Mouse (Mus musculus): ENCODE measurements around the gene Cdkal1. TPM values are rescaled to one million over a fixed set of nuclear protein-coding genes. Genes with fewer than 3 reads are reported as not detected.

Cdkal1 gene
- polyA plus RNA-seq, 1 experiment from 2014 or later, result 25.9 TPM

DNA sequence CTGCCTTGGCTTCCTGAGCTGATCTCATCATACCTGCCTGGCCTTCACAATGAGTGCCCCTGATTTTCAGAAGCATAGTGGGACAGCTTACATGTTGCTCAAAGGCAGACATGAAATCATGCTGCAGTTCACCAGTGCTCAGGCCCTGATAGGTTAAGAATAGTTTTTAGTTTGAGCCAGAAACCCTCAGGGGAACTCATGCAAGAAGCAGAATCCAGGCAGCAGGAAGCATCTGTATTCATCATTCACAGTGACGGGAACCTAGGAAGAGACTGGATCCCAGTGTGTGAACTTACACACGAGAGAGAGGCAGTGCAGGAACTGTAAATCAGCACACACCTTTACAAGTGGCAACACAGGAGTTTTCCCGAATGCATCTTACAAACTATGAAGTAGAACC is 441.0 kb downstream of the Cdkal1 start:
- 38% methylated on average over 3 of the region's 3 CpGs for WGBS
- Histone ChIP-seq H3K27ac (peak overlapping the region; percentile 31; the same call in 1 of the 2 replicates), H3K36me3 (no peaks in the 10 kb centered on the region)

DNA sequence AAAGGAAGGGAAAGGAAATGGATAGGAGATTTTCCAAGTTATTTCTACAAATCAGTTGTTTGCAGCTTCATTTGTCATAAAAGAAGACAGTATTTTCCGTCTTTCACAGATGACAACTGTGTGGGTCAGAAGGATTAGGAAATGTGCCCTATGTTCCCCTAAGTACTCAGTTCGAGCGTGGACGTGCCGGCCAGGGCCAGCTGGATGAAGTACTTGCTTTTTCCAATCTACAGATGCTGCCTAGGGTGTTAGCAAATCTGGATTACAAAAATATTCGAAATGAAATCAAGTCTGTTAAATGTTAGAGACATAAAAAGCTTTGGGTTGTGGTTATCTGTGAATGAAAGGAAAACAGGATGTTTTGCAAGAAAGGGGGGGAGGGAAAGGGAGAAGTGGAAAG is 444.3 kb downstream of the Cdkal1 start:
- H3K36me3 ChIP-seq, result no peaks in the 10 kb centered on the region
- no peak overlapping the region for H3K27ac ChIP-seq
- 84% methylated on average over 6 of the region's 6 CpGs for WGBS
- no peaks in the 10 kb centered on the region for H3K9me3 ChIP-seq
- no peaks in the 10 kb centered on the region for H3K27me3 ChIP-seq (ENCODE audit: insufficient read depth, poor library complexity, severe bottlenecking)
- H3K4me3 ChIP-seq, result no peak overlapping the region
- peaks cover 26% of the 10 kb centered on the region; the same call in 1 of the 2 replicates for H3K4me1 ChIP-seq
- no peak for DNase-seq (ENCODE audit: low spot score)

More for the DNA sequence above, 441.0 kb downstream of the Cdkal1 start:
- no peak overlapping the region for H3K4me3 ChIP-seq
- peaks cover 29% of the 10 kb centered on the region for H3K4me1 ChIP-seq
- no peaks in the 10 kb centered on the region for H3K9me3 ChIP-seq
- DNase-seq (ENCODE audit: low spot score), result no peak
- H3K27me3 ChIP-seq (ENCODE audit: insufficient read depth, poor library complexity, severe bottlenecking), result no peaks in the 10 kb centered on the region

DNA sequence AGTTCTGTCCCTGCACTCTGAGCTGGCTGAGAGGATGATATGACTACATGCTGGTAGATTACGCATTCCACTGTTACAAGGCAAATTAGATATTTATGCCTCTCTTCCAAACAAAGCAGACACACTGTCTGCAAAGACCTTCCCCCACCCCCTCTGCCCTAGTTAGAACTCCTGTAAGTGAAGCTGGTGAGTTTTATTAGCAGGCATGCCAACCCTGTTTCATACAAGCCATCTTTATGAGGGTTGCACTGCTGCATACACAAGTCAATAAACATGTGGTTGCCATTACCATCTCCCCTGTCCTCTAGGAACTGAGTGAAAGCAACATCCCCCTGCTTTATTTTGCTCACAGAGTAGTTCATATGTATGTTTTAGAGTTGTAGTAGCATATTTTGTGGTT is 447.9 kb downstream of the Cdkal1 start:
- 76% methylated on average over 1 of the region's 1 CpGs for WGBS
- peaks cover 15% of the 10 kb centered on the region for H3K4me1 ChIP-seq

DNA sequence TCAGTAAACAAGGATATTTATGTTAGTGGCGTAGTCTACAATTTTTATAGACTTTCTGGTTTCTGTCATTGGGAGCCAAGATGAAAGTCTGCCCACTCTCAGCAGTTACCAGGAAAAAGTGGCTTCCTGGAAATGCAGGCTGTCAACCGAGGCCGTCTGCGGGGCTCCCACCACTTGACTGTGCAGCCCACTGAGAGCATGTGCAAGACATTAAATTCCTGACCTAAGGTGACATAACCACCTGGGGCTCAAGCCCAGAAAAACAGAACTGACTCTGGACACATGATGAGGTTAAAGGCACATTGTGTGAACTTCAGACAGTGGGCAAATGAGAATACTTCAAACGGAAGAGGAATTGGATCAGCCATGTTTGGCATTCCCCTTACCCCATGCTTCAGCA is 450.2 kb downstream of the Cdkal1 start:
- 70% methylated on average over 5 of the region's 5 CpGs for WGBS

More for the DNA sequence above, 447.9 kb downstream of the Cdkal1 start:
- H3K27ac ChIP-seq, result no peak overlapping the region
- no peaks in the 10 kb centered on the region for H3K36me3 ChIP-seq
- no peak for DNase-seq (ENCODE audit: low spot score)
- H3K9me3 ChIP-seq, result no peaks in the 10 kb centered on the region
- H3K4me3 ChIP-seq, result no peak overlapping the region
- H3K27me3 ChIP-seq (ENCODE audit: insufficient read depth, poor library complexity, severe bottlenecking), result no peaks in the 10 kb centered on the region

DNA sequence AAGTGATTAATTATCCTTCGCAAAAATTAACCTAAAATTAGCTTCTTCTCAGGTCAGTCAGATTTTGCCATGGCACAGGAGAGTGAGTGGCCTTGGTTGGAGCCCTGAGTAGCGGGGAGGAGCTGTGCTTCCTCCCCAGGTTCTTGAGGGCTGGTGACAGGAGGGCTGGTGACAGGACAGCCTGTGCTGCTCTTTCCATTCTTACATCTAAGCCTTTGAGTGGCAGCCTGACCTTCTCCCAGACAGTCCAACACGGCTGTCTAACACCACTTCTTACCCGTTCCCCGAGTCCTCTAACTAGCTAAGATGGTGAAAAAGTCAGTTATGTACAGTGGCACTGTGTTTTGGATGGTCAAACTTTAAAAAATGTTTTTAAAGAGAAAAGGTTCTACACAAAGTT is 452.3 kb downstream of the Cdkal1 start:
- H3K4me1 ChIP-seq, result peaks cover 15% of the 10 kb centered on the region
- no peak for DNase-seq (ENCODE audit: low spot score)
- H3K36me3 ChIP-seq, result no peaks in the 10 kb centered on the region
- no peaks in the 10 kb centered on the region for H3K27me3 ChIP-seq (ENCODE audit: insufficient read depth, poor library complexity, severe bottlenecking)
- no peaks in the 10 kb centered on the region for H3K9me3 ChIP-seq
- 47% methylated on average over 5 of the region's 5 CpGs for WGBS
- no peak overlapping the region for H3K4me3 ChIP-seq
- no peak overlapping the region; the same call in 1 of the 2 replicates for H3K27ac ChIP-seq

More for the DNA sequence above, 450.2 kb downstream of the Cdkal1 start:
- Histone ChIP-seq H3K4me3 (no peak overlapping the region), H3K27me3 (ENCODE audit: insufficient read depth, poor library complexity, severe bottlenecking) (no peaks in the 10 kb centered on the region), H3K36me3 (no peaks in the 10 kb centered on the region), H3K4me1 (peaks cover 15% of the 10 kb centered on the region), H3K9me3 (no peaks in the 10 kb centered on the region), H3K27ac (no peak overlapping the region)
- DNase-seq (ENCODE audit: low spot score), result no peak

DNA sequence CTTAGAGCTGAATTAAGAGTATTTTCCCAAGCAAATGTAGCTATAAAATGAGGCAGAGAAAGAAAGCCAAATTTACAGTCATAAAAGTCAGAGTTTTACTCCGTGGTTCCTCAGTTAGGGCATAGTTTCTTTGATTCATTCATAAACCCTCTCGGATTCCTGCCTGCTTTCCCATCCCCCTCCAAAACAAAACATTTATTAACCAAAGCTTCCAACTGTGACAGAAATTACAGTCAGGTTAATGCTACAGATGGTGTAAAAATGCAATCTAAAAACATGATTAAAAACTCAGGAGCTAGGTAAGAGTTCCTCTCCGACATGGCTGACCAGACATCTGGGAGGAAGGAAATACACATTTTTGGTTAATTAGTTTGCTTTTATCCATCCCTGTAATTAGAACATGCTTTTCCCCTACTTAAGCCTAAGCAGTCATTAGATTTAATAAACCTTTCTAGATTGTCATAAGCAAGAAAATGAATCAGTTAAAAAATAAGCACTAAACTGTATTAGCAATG is 452.9 kb downstream of the Cdkal1 start:
- H3K4me1 ChIP-seq, result peaks cover 13% of the 10 kb centered on the region
- WGBS, result 77% methylated on average over 3 of the region's 3 CpGs
- H3K36me3 ChIP-seq, result no peaks in the 10 kb centered on the region
- no peaks in the 10 kb centered on the region for H3K9me3 ChIP-seq
- H3K4me3 ChIP-seq, result no peak overlapping the region
- H3K27me3 ChIP-seq (ENCODE audit: insufficient read depth, poor library complexity, severe bottlenecking), result no peaks in the 10 kb centered on the region
- no peak for DNase-seq (ENCODE audit: low spot score)
- no peak overlapping the region for H3K27ac ChIP-seq

DNA sequence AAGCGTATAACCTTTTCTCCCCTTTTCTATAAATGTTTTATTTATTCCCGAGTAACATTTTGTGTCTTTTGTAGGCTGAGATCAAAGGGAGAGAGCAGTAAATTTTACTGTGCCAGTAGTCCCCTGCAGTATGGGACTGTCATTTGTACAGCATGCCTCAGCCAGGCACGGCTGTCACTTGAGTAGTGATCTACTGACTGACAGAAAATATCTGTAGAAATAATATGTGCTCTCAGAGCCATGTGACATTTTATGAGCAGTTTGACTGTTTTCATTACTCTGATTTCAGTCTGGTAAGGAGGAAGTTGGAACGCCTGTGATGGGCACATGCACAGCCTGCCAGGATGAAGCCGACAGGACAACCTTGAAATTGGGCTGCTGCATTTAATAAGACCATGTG is 455.6 kb downstream of the Cdkal1 start:
- H3K4me1 ChIP-seq, result peaks cover 11% of the 10 kb centered on the region
- no peaks in the 10 kb centered on the region for H3K9me3 ChIP-seq
- DNase-seq (ENCODE audit: low spot score), result no peak
- no peak overlapping the region for H3K4me3 ChIP-seq
- 82% methylated on average over 5 of the region's 5 CpGs for WGBS
- H3K27ac ChIP-seq, result no peak overlapping the region
- H3K36me3 ChIP-seq, result no peaks in the 10 kb centered on the region
- H3K27me3 ChIP-seq (ENCODE audit: insufficient read depth, poor library complexity, severe bottlenecking), result no peaks in the 10 kb centered on the region

DNA sequence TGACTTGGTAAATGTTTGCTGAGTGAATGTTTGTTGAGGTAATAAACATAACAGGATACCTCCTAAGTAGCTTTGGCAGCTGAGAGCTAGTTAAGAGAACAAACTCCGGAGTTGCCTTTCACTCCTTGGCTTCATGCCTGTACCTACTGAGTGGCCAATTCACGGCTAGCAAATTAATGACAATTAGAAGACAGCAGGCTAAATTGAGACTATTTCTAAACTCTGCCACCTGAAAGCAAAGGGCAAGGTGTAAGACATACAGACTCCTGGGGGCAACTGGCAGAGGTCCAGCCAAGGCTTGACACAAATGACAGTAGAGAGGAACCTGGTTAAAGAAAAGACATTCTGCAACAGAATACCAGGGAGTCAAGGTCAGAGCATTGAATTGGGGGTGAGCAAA is 457.0 kb downstream of the Cdkal1 start:
- no peaks in the 10 kb centered on the region for H3K36me3 ChIP-seq
- no peak overlapping the region for H3K27ac ChIP-seq
- peaks cover 6% of the 10 kb centered on the region for H3K4me1 ChIP-seq

DNA sequence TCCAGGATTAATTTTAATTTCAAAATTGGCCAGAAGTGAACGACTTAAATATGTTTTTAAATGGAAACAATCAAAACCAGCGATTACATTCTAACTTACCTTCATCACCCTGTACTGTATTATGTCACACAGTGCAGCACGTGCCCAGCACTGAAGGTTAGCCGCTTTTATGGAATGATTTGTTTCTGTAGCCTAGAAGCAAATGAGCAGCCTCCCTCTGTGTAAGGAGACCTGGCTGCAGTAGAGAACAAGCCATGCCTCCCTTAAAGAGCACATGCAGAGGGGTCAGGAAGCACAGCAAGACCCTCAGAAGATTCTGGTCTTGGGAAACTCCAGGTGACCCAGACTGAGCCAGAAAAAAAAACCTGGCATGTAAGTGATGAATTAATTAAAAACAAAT is 459.8 kb downstream of the Cdkal1 start:
- no peak for DNase-seq (ENCODE audit: low spot score)
- H3K27me3 ChIP-seq (ENCODE audit: insufficient read depth, poor library complexity, severe bottlenecking), result no peaks in the 10 kb centered on the region
- 88% methylated on average over 4 of the region's 4 CpGs for WGBS
- no peaks in the 10 kb centered on the region for H3K36me3 ChIP-seq
- H3K4me3 ChIP-seq, result no peak overlapping the region
- no peaks in the 10 kb centered on the region for H3K4me1 ChIP-seq
- H3K27ac ChIP-seq, result no peak overlapping the region
- no peaks in the 10 kb centered on the region for H3K9me3 ChIP-seq

More for the DNA sequence above, 457.0 kb downstream of the Cdkal1 start:
- Histone ChIP-seq H3K4me3 (no peak overlapping the region), H3K9me3 (no peaks in the 10 kb centered on the region), H3K27me3 (ENCODE audit: insufficient read depth, poor library complexity, severe bottlenecking) (no peaks in the 10 kb centered on the region)
- no peak for DNase-seq (ENCODE audit: low spot score)
- 89% methylated on average over 2 of the region's 2 CpGs for WGBS

DNA sequence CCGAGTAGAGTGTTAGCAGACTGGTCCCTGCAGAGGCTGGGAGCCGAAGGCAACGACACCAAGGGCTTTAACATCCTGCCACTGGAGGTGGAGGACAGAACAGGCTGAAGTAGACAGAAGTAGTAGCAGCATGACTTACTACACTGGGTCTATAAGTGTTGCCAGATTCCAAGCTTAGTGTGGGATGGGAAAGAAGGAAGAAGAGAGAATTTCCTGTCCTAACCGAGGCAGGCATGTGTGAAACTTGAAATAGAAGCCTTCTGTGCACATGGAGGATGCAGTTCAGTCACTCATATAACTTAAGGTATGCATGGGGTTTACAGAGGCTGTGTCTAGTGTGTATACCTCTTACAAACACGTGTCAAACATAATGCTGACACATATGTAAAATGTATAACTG is 465.4 kb downstream of the Cdkal1 start:
- peaks cover 13% of the 10 kb centered on the region; the same call in 1 of the 2 replicates for H3K4me1 ChIP-seq
- no peak overlapping the region for H3K27ac ChIP-seq
- H3K27me3 ChIP-seq (ENCODE audit: insufficient read depth, poor library complexity, severe bottlenecking), result no peaks in the 10 kb centered on the region
- DNase-seq (ENCODE audit: low spot score), result no peak
- WGBS, result 59% methylated on average over 5 of the region's 5 CpGs
- H3K4me3 ChIP-seq, result no peak overlapping the region
- H3K36me3 ChIP-seq, result no peaks in the 10 kb centered on the region
- H3K9me3 ChIP-seq, result no peaks in the 10 kb centered on the region

DNA sequence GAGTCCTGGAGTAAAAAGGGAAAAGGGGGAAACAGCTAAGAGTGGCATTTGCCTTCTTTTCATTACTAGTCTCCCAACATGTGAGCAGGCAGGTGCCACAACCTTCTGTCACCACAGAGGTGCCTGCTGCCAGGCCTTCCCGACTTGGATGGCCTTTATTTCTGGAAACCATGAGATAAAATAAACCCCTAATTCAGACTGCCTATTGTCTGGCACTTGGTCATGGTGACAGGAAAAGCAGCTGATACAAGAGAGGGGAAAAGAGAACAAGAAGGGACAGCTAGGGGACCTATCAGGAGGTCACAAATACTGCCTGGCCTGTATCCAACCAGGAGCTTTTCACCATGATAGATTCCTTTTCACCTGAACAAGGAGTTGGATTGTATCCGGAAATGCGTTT is 466.6 kb downstream of the Cdkal1 start:
- WGBS, result 66% methylated on average over 3 of the region's 3 CpGs
- H3K4me3 ChIP-seq, result no peak overlapping the region
- no peak for DNase-seq (ENCODE audit: low spot score)
- H3K9me3 ChIP-seq, result no peaks in the 10 kb centered on the region
- no peaks in the 10 kb centered on the region for H3K36me3 ChIP-seq
- H3K4me1 ChIP-seq, result peaks cover 13% of the 10 kb centered on the region; the same call in 1 of the 2 replicates
- no peaks in the 10 kb centered on the region for H3K27me3 ChIP-seq (ENCODE audit: insufficient read depth, poor library complexity, severe bottlenecking)
- H3K27ac ChIP-seq, result 0 out of 2 replicates have a peak overlapping the region, but pooled peaks have one; percentile 32

DNA sequence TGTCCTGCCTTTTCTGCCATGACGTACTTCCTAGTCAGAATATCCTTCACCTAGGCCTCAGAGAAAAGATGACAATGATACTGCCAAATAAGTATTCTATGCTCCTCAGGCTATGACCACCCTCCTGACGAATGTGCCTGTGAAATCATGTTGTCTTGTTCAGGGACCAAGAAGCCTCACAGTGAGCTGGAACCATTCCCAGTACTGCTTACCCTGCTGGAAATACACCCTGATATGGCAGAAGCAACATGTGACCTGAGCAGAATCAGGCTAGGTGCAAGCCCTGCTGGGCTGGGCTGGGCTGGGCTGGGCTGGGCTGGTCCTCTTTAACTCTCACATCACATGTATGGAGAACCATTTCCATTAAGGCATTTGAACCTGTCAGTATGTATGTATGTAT is 477.9 kb downstream of the Cdkal1 start:
- Histone ChIP-seq H3K4me3 (no peak overlapping the region), H3K27ac (no peak overlapping the region), H3K36me3 (no peaks in the 10 kb centered on the region), H3K27me3 (ENCODE audit: insufficient read depth, poor library complexity, severe bottlenecking) (no peaks in the 10 kb centered on the region), H3K4me1 (0 out of 2 replicates have a peak, but pooled peaks cover 3% of the 10 kb centered on the region), H3K9me3 (no peaks in the 10 kb centered on the region)
- WGBS, result 76% methylated on average over 2 of the region's 2 CpGs
- no peak for DNase-seq (ENCODE audit: low spot score)

DNA sequence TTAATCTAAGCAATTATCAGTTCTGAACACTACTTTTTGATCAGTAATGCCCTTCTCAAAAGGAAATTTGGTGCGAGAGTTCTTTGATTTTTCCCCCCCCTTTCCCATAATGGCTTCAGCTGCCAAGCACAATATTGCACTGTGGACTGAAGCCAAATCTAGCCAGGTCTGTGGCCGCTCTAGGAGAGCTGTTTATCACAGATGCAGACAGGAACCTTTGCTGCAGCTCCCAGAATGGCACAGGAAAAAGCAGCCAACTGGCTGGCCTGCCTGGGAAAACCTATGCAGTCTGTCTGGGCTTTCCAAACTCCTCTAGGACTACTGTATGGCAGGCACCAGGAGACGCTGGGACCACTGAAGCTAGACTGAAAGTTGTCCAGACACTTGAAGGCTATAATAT is 483.6 kb downstream of the Cdkal1 start:
- peaks cover 7% of the 10 kb centered on the region; the same call in 1 of the 2 replicates for H3K4me1 ChIP-seq

DNA sequence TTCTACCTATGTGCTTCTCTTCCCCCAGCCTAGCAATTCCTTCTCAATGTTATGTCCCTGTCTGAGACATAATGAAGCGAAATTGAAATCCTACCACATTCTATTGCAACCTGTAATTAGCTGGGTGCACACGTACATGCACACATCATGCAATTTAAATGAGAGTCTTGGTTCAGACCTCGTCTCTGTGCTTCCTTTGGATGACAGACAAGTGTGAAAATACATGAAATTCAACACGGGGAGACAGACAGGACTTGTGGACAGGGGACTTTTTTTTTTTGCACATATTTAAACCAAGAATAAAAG is 484.1 kb downstream of the Cdkal1 start:
- DNase-seq (ENCODE audit: low spot score), result no peak
- Histone ChIP-seq H3K27ac (no peak overlapping the region), H3K4me3 (no peak overlapping the region), H3K36me3 (no peaks in the 10 kb centered on the region), H3K4me1 (peaks cover 7% of the 10 kb centered on the region; the same call in 1 of the 2 replicates), H3K9me3 (no peaks in the 10 kb centered on the region), H3K27me3 (ENCODE audit: insufficient read depth, poor library complexity, severe bottlenecking) (no peaks in the 10 kb centered on the region)
- 55% methylated on average over 4 of the region's 4 CpGs for WGBS

More for the DNA sequence above, 483.6 kb downstream of the Cdkal1 start:
- peak overlapping the region; percentile 31 for H3K27ac ChIP-seq
- DNase-seq (ENCODE audit: low spot score), result no peak
- no peaks in the 10 kb centered on the region for H3K36me3 ChIP-seq
- 46% methylated on average over 3 of the region's 3 CpGs for WGBS
- H3K9me3 ChIP-seq, result no peaks in the 10 kb centered on the region
- no peaks in the 10 kb centered on the region for H3K27me3 ChIP-seq (ENCODE audit: insufficient read depth, poor library complexity, severe bottlenecking)
- H3K4me3 ChIP-seq, result no peak overlapping the region
